Mouse (Mus musculus): ENCODE measurements around the gene Trabd2b.

Gene Trabd2b

GRCm38 (mm10) chr4:114442186-114442585 is 35.7 kb downstream of the Trabd2b start:
- DNase-seq (ENCODE audit: extremely low read depth, low read depth) = no peak

- no peak for DNase-seq (ENCODE audit: extremely low read depth, low read depth)
Measured at GRCm38 (mm10) chr4:114442661-114443060, 36.1 kb downstream of the Trabd2b start.

- no peak for DNase-seq (ENCODE audit: extremely low read depth, low read depth)
Measured at GRCm38 (mm10) chr4:114448393-114449052, 42.0 kb downstream of the Trabd2b start.

GRCm38 (mm10) chr4:114453101-114453500 is 46.6 kb downstream of the Trabd2b start:
- no peak for DNase-seq (ENCODE audit: extremely low read depth, low read depth)

- no peak for DNase-seq (ENCODE audit: extremely low read depth, low read depth)
Measured at GRCm38 (mm10) chr4:114454016-114454415, 47.5 kb downstream of the Trabd2b start.

- no peak for DNase-seq (ENCODE audit: extremely low read depth, low read depth)
Measured at GRCm38 (mm10) chr4:114454495-114455186, 48.1 kb downstream of the Trabd2b start.

- DNase-seq (ENCODE audit: extremely low read depth, low read depth) = no peak
Measured at GRCm38 (mm10) chr4:114457111-114457510, 50.6 kb downstream of the Trabd2b start.

- no peak for DNase-seq (ENCODE audit: extremely low read depth, low read depth)
Measured at GRCm38 (mm10) chr4:114459591-114459990, 53.1 kb downstream of the Trabd2b start.

- no peak for DNase-seq (ENCODE audit: extremely low read depth, low read depth)
Measured at GRCm38 (mm10) chr4:114460401-114460800, 53.9 kb downstream of the Trabd2b start.

- DNase-seq (ENCODE audit: extremely low read depth, low read depth) = no peak
Measured at GRCm38 (mm10) chr4:114461093-114461492, 54.6 kb downstream of the Trabd2b start.

GRCm38 (mm10) chr4:114465641-114466040 is 59.1 kb downstream of the Trabd2b start:
- DNase-seq (ENCODE audit: extremely low read depth, low read depth) = no peak

GRCm38 (mm10) chr4:114467371-114468094 is 61.0 kb downstream of the Trabd2b start:
- DNase-seq (ENCODE audit: extremely low read depth, low read depth) = no peak

GRCm38 (mm10) chr4:114468095-114468429 is 61.5 kb downstream of the Trabd2b start:
- no peak for DNase-seq (ENCODE audit: extremely low read depth, low read depth)

GRCm38 (mm10) chr4:114469881-114470280 is 63.4 kb downstream of the Trabd2b start:
- DNase-seq (ENCODE audit: extremely low read depth, low read depth) = no peak

- no peak for DNase-seq (ENCODE audit: extremely low read depth, low read depth)
Measured at GRCm38 (mm10) chr4:114472143-114472542, 65.6 kb downstream of the Trabd2b start.

- DNase-seq (ENCODE audit: extremely low read depth, low read depth) = no peak
Measured at GRCm38 (mm10) chr4:114476316-114476715, 69.8 kb downstream of the Trabd2b start.

GRCm38 (mm10) chr4:114477082-114477771 is 70.7 kb downstream of the Trabd2b start:
- no peak for DNase-seq (ENCODE audit: extremely low read depth, low read depth)

GRCm38 (mm10) chr4:114481518-114481917 is 75.0 kb downstream of the Trabd2b start:
- no peak for DNase-seq (ENCODE audit: extremely low read depth, low read depth)

- no peak for DNase-seq (ENCODE audit: extremely low read depth, low read depth)
Measured at GRCm38 (mm10) chr4:114484173-114484572, 77.6 kb downstream of the Trabd2b start.

GRCm38 (mm10) chr4:114485996-114486395 is 79.5 kb downstream of the Trabd2b start:
- no peak for DNase-seq (ENCODE audit: extremely low read depth, low read depth)

GRCm38 (mm10) chr4:114486885-114487531 is 80.5 kb downstream of the Trabd2b start:
- DNase-seq (ENCODE audit: extremely low read depth, low read depth) = no peak

Measured in MEL-GATA-1-ER (cell line).